In genomic region chr1:107635936-107636335, GRCm38 (mm10) we compare ENCODE assay signal across 9 mouse cellular contexts. TPM values are rescaled to one million over a fixed set of nuclear protein-coding genes. Genes with fewer than 3 reads are reported as not detected.
DNase-seq lines count a peak whose midpoint lies in the region; ATAC-seq lines count a peak whose summit lies in the region.
"Had no signal": no experiment of that assay in that cellular context is flagged by ENCODE, and none has a peak within 500 bp of the region (broad histone marks: within the 10 kb centered on the region; RNA-seq: fewer than 3 reads in every experiment).

No protein-coding gene starts in this region.

- no peaks in the 10 kb centered on the region for H3K4me1 ChIP-seq in midbrain, embryonic 14.5 days (ENCODE audit: control insufficient read depth, insufficient read depth, low read length)

- no peak overlapping the region for H3K9ac ChIP-seq in midbrain, embryonic 14.5 days (replicated peaks; ENCODE audit: low read length)

- DNase-seq in layer of hippocampus, adult 9-10 months (ENCODE audit: low spot score), result peak; percentile 31
- no peak for DNase-seq in layer of hippocampus, postnatal 10 days (ENCODE audit: low spot score in 2 of 2)
- DNase-seq in Muller cell, postnatal 12 days (ENCODE audit: inconsistent ontology term), result peak; percentile 16
- DNase-seq in embryo, embryonic 10 days (ENCODE audit: low spot score), result peak; percentile 68
- peak; percentile 89 for DNase-seq in midbrain, embryonic 14.5 days
- no peak for DNase-seq in spleen, postnatal 10 days (ENCODE audit: low spot score in 2 of 2)
- DNase-seq in testis, postnatal 10 days (ENCODE audit: low spot score), result no peak
- DNase-seq: heart, postnatal 36 days had no signal

- no peaks in the 10 kb centered on the region for H3K27me3 ChIP-seq in midbrain, embryonic 14.5 days (ENCODE audit: control insufficient read depth, insufficient read depth, low read length)

- WGBS in midbrain, embryonic 14.5 days, result 42% methylated on average over 4 of the region's 4 CpGs

- no peak overlapping the region for H3K27ac ChIP-seq in midbrain, embryonic 14.5 days (replicated peaks; ENCODE audit: low read depth, low read length)
- H3K27ac ChIP-seq: macrophage had no signal

- no peaks in the 10 kb centered on the region for H3K9me3 ChIP-seq in midbrain, embryonic 14.5 days (ENCODE audit: control insufficient read depth, low read length)

- no peaks in the 10 kb centered on the region for H3K36me3 ChIP-seq in midbrain, embryonic 14.5 days (ENCODE audit: control insufficient read depth, insufficient read depth, low read length)

- ATAC-seq in midbrain, embryonic 14.5 days (ENCODE audit: low FRiP score, low TSS enrichment), result no peak; the same call in 1 of the 2 replicates

- no peak overlapping the region for H3K4me3 ChIP-seq in midbrain, embryonic 14.5 days (replicated peaks; ENCODE audit: low read depth, low read length)

- H3K4me2 ChIP-seq in midbrain, embryonic 14.5 days (ENCODE audit: low read length), result no peak overlapping the region

RNA-seq across cellular contexts. Expression of gene Serpinb8, which starts 46.1 kb away (rescaled TPM):
- 1 to 10 TPM; 4.1 TPM for total RNA-seq in layer of hippocampus, postnatal 10 days (2021)
- 0.12 and 0.36 TPM in 2 replicates for polyA plus RNA-seq in midbrain, embryonic 14.5 days (2014; fragmentation: Nextera tagmentation; extraction: Ambion mirVana)

Comparison
In these comparisons a context has a peak if more than half of its experiments do, and no peak if none do; other contexts are left out.
1. DNase-seq: peak in layer of hippocampus, adult 9-10 months (single experiment), Muller cell, postnatal 12 days (single experiment), embryo, embryonic 10 days (single experiment) and midbrain, embryonic 14.5 days (single experiment); none in layer of hippocampus, postnatal 10 days (0 of 2), spleen, postnatal 10 days (0 of 2) and testis, postnatal 10 days (single experiment).